Mouse (Mus musculus): ENCODE data around the gene Leng1.

Gene Leng1

GRCm38 (mm10) chr7:3691919-3692318 lies 26.3 kb upstream of the Leng1 start:
- no peak for DNase-seq (ENCODE audit: low spot score)

GRCm38 (mm10) chr7:3685400-3686187 lies 20.0 kb upstream of the Leng1 start:
- no peak for DNase-seq (ENCODE audit: low spot score)

GRCm38 (mm10) chr7:3684698-3685097 lies 19.1 kb upstream of the Leng1 start:
- DNase-seq (ENCODE audit: low spot score): no peak

- no peak for DNase-seq (ENCODE audit: low spot score)
Observed at GRCm38 (mm10) chr7:3683908-3684550, 18.4 kb upstream of the Leng1 start.

GRCm38 (mm10) chr7:3677342-3677741 lies 11.7 kb upstream of the Leng1 start, which contains the start of gene Tmc4:
Gene Tmc4, minus strand, starts transcription at chr7:3677553.
- no peak for DNase-seq (ENCODE audit: low spot score)

- no peak for DNase-seq (ENCODE audit: low spot score)
Observed at GRCm38 (mm10) chr7:3676371-3676770, 10.7 kb upstream of the Leng1 start.

GRCm38 (mm10) chr7:3675228-3675548 lies 9.5 kb upstream of the Leng1 start:
- no peak for DNase-seq (ENCODE audit: low spot score)

GRCm38 (mm10) chr7:3674507-3675227 lies 9.0 kb upstream of the Leng1 start:
- DNase-seq (ENCODE audit: low spot score): peak; percentile 56

- DNase-seq (ENCODE audit: low spot score): no peak
Observed at GRCm38 (mm10) chr7:3666921-3667391, 1.3 kb upstream of the Leng1 start.

- DNase-seq (ENCODE audit: low spot score): no peak
Observed at GRCm38 (mm10) chr7:3664524-3665214, 971 bp downstream of the Leng1 start.

GRCm38 (mm10) chr7:3658578-3658977 lies 7.1 kb downstream of the Leng1 start:
- no peak for DNase-seq (ENCODE audit: low spot score)

GRCm38 (mm10) chr7:3656966-3657365 lies 8.7 kb downstream of the Leng1 start:
- no peak for DNase-seq (ENCODE audit: low spot score)

- no peak for DNase-seq (ENCODE audit: low spot score)
Observed at GRCm38 (mm10) chr7:3646641-3647040, 19.0 kb downstream of the Leng1 start.

GRCm38 (mm10) chr7:3646188-3646587 lies 19.5 kb downstream of the Leng1 start:
- no peak for DNase-seq (ENCODE audit: low spot score)

- DNase-seq (ENCODE audit: low spot score): no peak
Observed at GRCm38 (mm10) chr7:3645488-3646025, 20.1 kb downstream of the Leng1 start.

GRCm38 (mm10) chr7:3644672-3645487 lies 20.8 kb downstream of the Leng1 start, which contains the start of gene Cnot3:
Gene Cnot3, plus strand, starts transcription at chr7:3645268.
- peak; percentile 99 for DNase-seq (ENCODE audit: low spot score)

GRCm38 (mm10) chr7:3644348-3644671 lies 21.3 kb downstream of the Leng1 start:
- DNase-seq (ENCODE audit: low spot score): no peak

- no peak for DNase-seq (ENCODE audit: low spot score)
Observed at GRCm38 (mm10) chr7:3643843-3644242, 21.8 kb downstream of the Leng1 start.

GRCm38 (mm10) chr7:3643412-3643811 lies 22.2 kb downstream of the Leng1 start:
- no peak for DNase-seq (ENCODE audit: low spot score)

- DNase-seq (ENCODE audit: low spot score): no peak
Observed at GRCm38 (mm10) chr7:3630478-3630815, 35.2 kb downstream of the Leng1 start.

Data from left cerebral cortex, adult 11 months (tissue).